Mouse (Mus musculus): ENCODE measurements around the gene Gm42742.

Gene Gm42742

DNA sequence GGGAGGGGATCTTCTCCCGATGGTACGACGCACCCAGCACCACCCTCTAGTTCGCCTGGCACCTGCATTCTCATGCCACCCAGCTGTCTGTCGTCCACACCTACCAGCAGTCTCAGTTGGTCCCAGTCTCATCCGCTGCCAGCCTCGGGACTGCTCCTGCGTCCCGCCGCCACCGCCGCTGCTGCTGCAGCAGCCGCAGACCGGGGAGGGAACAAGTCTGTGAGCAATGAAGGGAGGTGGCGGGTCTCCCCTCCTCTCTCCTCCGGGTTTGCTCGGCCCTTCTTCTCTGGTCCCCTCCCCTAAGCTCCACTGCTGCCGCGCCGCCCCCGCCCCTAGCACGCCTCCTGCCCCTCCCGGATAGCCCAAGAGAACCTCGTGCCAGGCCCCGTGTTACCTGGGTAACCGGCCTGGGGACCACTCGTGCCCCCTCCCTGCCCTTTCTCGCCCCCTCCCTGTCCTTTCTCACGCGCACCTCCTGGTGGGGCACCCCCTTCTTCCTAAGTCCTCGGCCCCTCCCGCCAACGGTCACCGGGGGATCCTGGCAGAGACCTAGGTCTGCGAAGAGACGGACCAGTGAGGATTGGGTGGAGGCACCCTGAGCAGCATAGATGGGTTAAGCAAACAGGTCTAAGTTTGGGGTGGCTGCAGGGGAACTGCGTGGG, at the start of gene Gm42742, which contains the start of gene Prrt2:
Gene Gm42742 (minus strand): TSS at position 197 of the 662 bp plus-strand sequence.
Gene Prrt2 (minus strand): TSS at position 311 of the 662 bp plus-strand sequence.
- whole genome bisulfite sequencing: 3% methylated on average over 37 of the region's 37 CpGs

GRCm38 (mm10) chr7:127066317-127066716, 45.4 kb upstream of the Gm42742 start:
- WGBS: 60% methylated on average over 4 of the region's 4 CpGs

DNA sequence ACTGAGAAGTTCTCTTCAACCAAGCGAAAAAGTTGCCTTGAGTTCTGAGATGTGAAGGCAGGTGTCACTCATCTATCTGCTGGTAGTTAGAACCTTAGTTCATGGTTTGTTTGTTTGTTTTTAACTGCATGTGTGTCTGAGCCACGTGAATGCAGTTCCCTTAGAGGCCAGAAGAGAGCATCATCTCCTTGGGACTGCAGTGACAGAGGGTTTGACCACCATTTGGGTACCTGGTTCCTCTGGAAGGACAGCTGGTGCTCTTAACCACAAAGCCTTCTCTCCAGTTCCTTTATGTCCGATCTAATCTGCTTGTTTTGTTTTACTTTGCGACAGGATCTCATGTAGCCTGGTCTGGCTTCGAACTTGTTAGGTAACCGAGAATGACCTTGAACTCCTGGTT, 44.6 kb upstream of the Gm42742 start:
- WGBS: 89% methylated on average over 6 of the region's 6 CpGs

- WGBS: 44% methylated on average over 5 of the region's 5 CpGs
Observed at GRCm38 (mm10) chr7:127055026-127055585, 34.2 kb upstream of the Gm42742 start.

DNA sequence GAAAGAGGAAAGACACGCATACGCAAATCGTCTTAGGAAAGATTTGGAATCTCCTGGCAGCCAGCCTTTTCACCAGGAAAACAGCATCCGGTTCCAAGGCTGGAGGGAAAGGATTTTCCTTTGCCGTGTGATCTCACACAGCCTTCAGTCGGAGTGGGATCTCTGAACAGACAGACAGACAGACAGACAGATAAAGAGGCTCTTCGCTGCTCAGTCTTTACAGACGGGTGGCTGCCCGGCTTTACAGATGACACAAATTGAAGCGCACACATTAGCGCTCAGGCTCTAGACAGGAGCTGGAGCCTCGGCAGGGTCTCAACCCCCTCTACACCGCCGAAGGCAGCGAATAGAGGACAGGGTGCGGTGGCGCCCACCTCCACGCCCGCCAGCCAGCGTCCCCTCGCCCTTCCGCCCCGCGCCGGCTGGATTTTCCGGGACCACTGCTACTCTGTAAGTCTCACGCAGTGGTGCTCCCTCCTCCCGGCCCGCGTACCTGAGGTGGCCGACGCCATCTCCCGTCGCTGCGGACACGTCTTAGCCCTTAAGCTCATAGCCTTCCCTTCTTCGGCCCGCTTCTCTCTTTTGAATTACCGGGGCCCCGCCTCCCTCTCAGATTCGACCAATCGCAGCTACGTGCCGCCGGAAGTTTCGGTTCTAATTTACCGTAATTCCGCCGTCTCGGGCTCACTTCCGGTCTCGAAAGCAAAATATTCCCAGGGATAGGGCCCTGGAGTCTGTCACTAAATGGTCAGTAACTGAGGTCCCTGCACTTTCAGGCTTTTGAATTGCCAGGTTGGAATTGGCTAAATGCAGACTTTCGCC, 21.2 kb upstream of the Gm42742 start, which contains the start of gene Kif22:
Gene Kif22 (minus strand): TSS at position 621 of the 822 bp plus-strand sequence.
- under 1% methylated on average over 53 of the region's 53 CpGs for WGBS

DNA sequence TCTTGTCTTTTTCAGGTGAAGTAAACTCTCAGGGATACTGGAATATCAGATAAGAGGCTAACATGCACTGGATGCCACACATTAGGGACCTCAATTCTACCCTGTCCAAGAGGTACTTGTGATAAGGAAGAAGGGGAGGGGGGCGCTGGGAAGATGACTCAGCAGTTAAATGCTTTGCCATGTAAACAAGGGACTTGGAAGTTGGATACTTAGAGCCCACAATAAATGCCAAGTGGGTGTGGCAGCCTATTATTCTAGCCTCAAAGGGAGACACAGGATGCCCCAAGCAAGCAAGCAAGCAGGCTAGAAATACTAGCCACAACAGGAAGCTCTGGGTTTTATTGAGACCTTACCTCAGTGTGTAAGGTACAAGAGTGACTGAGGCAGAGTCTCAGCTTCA, 10.3 kb upstream of the Gm42742 start:
- 78% methylated on average over 1 of the region's 1 CpGs for WGBS

DNA sequence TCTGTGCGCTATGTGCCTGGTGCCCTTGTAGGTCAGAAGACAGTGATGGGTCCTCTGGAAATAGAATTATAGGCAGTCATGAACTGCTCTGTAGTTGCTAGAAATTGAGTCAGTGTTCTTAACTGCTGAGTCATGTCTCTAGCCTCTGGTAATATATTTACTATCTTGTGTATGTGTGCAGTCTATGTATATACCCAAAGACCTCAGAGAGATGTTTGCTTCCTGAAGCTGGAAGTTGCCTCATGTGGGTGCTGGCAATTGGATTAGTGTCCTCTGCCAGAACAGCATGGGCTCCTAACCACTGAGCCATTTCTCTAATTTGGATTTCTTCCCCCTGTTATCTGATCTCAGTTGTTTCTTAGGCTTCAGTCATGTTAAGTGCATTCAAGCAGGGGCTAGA, 9.3 kb upstream of the Gm42742 start:
- 64% methylated on average over 1 of the region's 1 CpGs for WGBS

- WGBS: 30% methylated on average over 8 of the region's 8 CpGs
Observed at GRCm38 (mm10) chr7:127027885-127028284, 7.0 kb upstream of the Gm42742 start.

GRCm38 (mm10) chr7:127026984-127027726, 6.3 kb upstream of the Gm42742 start, which contains the start of gene Maz:
TSS of gene Maz (minus strand) at chr7:127027037.
- WGBS: 1% methylated on average over 53 of the region's 63 CpGs

DNA sequence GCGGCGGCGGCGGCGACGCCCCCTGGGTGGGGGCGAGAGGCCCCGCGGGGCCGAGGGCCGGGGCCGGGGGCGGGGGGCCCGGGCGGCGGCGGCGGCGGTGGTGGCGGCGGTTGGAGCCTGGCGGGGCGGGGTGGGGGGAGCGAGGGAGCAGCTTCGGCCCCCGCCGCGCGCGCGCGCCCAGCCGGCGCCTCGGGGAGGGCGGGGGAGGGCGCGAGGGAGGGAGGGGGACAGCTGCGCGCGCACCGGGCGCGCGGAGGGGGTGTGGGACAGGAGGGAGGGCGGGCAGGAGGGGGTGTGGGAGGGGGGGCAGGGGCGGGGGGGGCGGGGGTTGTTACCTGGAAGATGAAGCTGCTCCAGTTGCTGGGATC, 5.7 kb upstream of the Gm42742 start:
- 2% methylated on average over 22 of the region's 48 CpGs for WGBS

DNA sequence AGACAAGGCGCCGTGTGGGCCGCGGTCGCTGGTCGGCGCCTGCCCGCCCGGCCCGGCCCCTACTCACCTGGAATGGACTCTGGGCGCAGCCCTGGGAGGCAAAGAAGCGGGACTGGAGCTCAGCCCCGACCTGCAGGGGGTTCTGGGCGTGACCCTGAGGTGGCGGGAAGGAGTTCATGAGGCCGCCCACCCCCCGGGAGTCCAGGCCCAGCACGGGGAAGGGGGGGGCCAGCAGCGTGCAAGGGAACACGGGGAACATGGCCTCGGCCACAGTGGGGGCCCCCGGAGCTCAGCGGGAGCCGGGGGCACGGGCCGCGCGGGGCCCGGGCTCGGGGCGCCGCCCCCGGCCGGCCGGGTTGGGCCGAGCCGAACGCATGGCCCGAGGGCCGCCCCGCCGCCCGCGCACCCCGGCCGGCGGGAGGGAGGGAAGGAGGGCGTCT, 5.3 kb upstream of the Gm42742 start:
- 1% methylated on average over 45 of the region's 48 CpGs for WGBS

GRCm38 (mm10) chr7:127025556-127026160, 4.8 kb upstream of the Gm42742 start:
- under 1% methylated on average over 64 of the region's 65 CpGs for WGBS

GRCm38 (mm10) chr7:127024755-127025555, 4.1 kb upstream of the Gm42742 start:
- 3% methylated on average over 30 of the region's 30 CpGs for WGBS

- WGBS: 18% methylated on average over 19 of the region's 19 CpGs
Observed at GRCm38 (mm10) chr7:127023896-127024690, 3.2 kb upstream of the Gm42742 start.

DNA sequence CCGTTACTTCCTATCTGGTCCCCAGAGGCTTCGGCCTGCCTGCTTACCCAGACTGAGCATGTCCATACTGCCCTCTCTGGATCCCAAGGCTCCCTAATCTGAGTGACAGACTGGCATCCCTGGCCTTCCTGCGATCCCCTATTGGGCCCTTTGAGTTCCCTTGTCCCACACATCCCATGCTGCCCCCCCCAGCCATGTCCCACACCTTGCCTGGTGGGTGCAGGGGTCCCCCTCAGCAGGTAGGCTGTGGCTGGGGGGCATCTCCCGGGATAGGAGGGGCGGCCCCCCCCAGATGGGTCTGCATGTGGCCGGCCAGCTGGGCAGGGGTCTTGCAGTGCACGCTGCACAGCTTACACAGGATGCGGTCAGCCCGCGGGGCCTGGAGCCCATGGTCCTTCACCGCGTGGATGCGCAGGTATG, 2.4 kb upstream of the Gm42742 start:
- 64% methylated on average over 13 of the region's 13 CpGs for WGBS

DNA sequence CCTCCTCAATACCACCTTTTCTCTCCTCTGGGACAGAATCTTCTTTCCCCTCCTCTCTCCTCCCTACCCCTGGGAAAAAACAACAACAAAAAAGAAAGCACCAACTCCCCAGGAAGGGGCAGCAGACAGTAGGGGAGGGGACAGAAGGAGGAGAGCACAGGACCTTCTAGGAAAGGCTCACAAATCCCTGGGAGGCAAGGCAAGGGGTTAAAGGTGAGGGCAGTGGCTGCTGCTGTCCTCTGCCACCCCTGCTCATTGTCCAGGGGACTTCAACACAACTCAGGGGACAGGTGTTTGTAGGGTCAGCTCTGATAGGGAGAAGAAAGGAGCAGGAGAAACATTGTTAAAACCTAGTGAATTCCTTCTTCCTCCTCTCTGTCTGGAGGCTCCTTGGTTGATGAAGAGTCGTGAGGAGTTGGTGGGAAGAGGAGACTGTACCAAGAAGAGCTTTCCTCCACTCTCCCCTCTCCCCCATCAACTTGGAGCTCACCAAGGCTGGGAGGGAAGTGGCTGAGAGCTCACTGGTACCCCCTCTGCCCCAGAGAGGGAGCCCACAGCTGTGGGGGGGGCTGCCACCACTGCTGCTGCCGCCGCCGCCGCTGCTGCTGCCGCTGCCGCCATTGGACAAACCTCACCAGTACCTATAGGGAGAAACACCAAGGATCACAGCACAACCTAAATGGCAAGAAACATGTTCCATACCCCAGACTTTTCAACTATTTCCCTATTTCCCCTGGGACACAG, 1.8 kb upstream of the Gm42742 start:
- 55% methylated on average over 7 of the region's 7 CpGs for WGBS

- 52% methylated on average over 5 of the region's 5 CpGs for WGBS
Observed at GRCm38 (mm10) chr7:127021563-127022527, 948 bp upstream of the Gm42742 start.

DNA sequence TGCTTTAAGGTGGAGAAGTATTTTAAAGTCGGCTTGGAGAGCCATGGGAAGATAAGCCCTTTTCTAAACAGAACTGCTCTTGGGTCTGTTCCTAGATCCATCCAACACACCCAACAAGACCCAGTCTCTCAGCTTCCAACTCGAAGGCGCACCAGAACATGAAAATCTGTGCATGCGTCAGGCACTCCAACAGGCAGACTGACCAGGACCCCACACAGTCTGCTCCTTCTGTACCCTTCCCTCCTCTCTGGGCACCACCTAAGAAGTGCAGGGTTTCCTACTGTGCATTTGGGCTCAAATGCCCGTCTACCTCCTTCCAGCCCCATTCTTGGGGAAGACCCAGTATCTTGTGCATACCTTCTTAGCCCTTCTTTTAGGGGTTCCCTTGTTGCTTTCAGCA, 406 bp downstream of the Gm42742 start:
- 19% methylated on average over 5 of the region's 5 CpGs for WGBS

Data from cerebral cortex, adult 2 months (tissue).